Mouse (Mus musculus): Measurements from ENCODE around the gene Nr5a1.

DNA sequence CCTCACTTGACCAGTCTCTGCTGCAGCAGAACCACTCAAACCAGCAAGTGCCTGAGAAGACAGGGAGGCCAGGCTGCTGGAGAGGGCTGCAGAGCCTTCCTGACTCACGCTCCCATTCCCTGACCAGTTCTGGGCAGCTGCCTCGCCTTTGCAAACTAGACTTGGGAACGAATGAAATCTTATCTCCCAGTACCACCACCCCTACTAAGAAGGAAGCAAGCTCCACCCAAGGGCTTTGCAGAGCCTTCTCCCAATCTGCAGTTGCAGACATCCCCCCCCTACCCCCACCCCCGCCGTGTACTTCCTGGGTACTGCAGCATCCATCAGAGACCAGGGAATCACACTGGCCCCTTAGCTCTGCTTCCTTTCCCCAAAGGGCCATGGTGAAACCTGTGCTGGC, 31.3 kb downstream of the Nr5a1 start:
- no peak for TF ChIP-seq CHD2 (IDR thresholded peaks at IDR 0.05; ENCODE audit: low read depth, low read length)
- no peak for TF ChIP-seq MAFK (IDR thresholded peaks at IDR 0.05; ENCODE audit: insufficient read depth, low read depth, low read length)
- no peak for TF ChIP-seq HCFC1 (IDR thresholded peaks at IDR 0.05; ENCODE audit: borderline replicate concordance, insufficient read depth, low read length)
- TF ChIP-seq ZC3H11A (IDR thresholded peaks at IDR 0.05; ENCODE audit: borderline replicate concordance, low read depth, low read length) = no peak
